Mouse (Mus musculus) heart, postnatal 0 days (tissue): ENCODE measurements at regions not wholly inside any gene's neighbourhood (a gene's known extent, or its start where the extent isn't known, plus 50 kb on each side); places are given as distances from the start of the nearest gene placed in this dataset.
A peak's percentile ranks its signal among the peaks of the same experiment; 100 is the strongest.

Experiments used
- ATAC-seq: fragments of 200-750 bp; cut with Nextera tagmentation; 2 replicates; pipeline ENCODE4 v1.8.0; 2017; ENCODE audit warnings: low read depth, moderate number of reproducible peaks, moderate library complexity; ENCODE audit not compliant: insufficient read depth
- DNase-seq: peaks from one replicate; pipeline ENCODE4 v3.0.0-alpha.2; 2016; ENCODE audit warnings: low spot score
- H3K27ac ChIP-seq: fragments of 300-500 bp; sonication (generic); 2 replicates; pipeline ENCODE4 v1.5.1; 2014; ENCODE audit warnings: low read depth, mild to moderate bottlenecking
- H3K27me3 ChIP-seq: fragments of 300-500 bp; sonication (generic); 2 replicates; pipeline ENCODE4 v1.6.1; 2014; ENCODE audit warnings: low read length, mixed read lengths; ENCODE audit not compliant: control insufficient read depth, insufficient read depth
- H3K36me3 ChIP-seq: fragments of 300-500 bp; sonication (generic); replicated peaks from 2 replicates; pipeline ENCODE4 v1.6.1; 2014; ENCODE audit warnings: low read length, mixed read lengths; ENCODE audit not compliant: control insufficient read depth, insufficient read depth
- H3K4me1 ChIP-seq: fragments of 300-500 bp; sonication (generic); 2 replicates; pipeline ENCODE4 v1.6.1; 2014; ENCODE audit warnings: antibody characterized with exemption; ENCODE audit not compliant: control insufficient read depth, insufficient read depth
- H3K4me2 ChIP-seq: fragments of 300-500 bp; sonication (generic); 2 replicates; pipeline ENCODE4 v1.6.1; 2014; ENCODE audit warnings: low read depth, mild to moderate bottlenecking, low read length, moderate library complexity
- H3K4me3 ChIP-seq: fragments of 300-500 bp; sonication (generic); 2 replicates; pipeline ENCODE4 v1.5.1; 2014; ENCODE audit warnings: low read depth, low read length
- H3K9ac ChIP-seq: fragments of 300-500 bp; sonication (generic); replicated peaks from 2 replicates; pipeline ENCODE4 v1.6.1; 2014; ENCODE audit warnings: low read depth, low read length, mixed read lengths
- H3K9me3 ChIP-seq: fragments of 300-500 bp; sonication (generic); replicated peaks from 2 replicates; pipeline ENCODE4 v1.6.1; 2016; ENCODE audit warnings: low read length; ENCODE audit not compliant: control insufficient read depth
- CTCF ChIP-seq: IDR thresholded peaks from 2 replicates; pipeline ENCODE4 v1.5.1; 2016; ENCODE audit warnings: antibody characterized with exemption, control low read depth, low read depth
- EP300 ChIP-seq: IDR thresholded peaks from 2 replicates; pipeline ENCODE4 v1.6.1; 2016; ENCODE audit warnings: antibody characterized with exemption, low read depth
- WGBS: fragments of 180-500 bp; shearing (Covaris S2); extraction: QIAGEN DNeasy Blood & Tissue Kit; methylation state at CpG from one replicate; pipeline ENCODE4 v1.1.7; 2014; 5-methylcytosine and 5-hydroxymethylcytosine counted together

GRCm38 (mm10) chr9:88270836-88271235, 56.2 kb upstream of the Nt5e start:
- H3K9ac ChIP-seq: no peak overlapping the region
- no peaks in the 10 kb centered on the region for H3K27me3 ChIP-seq
- no peaks in the 10 kb centered on the region for H3K36me3 ChIP-seq
- ATAC-seq (no peak), DNase-seq (no peak)
- no peaks in the 10 kb centered on the region for H3K9me3 ChIP-seq
- WGBS: 47% methylated on average over 1 of the region's 1 CpGs
- peaks cover 14% of the 10 kb centered on the region; the same call in 1 of the 2 replicates for H3K4me1 ChIP-seq
- no peak overlapping the region for H3K27ac ChIP-seq
- no peak for TF ChIP-seq CTCF
- no peak for TF ChIP-seq EP300
- H3K4me2 ChIP-seq: no peak overlapping the region
- no peak overlapping the region for H3K4me3 ChIP-seq

GRCm38 (mm10) chr9:88273304-88273703, 53.7 kb upstream of the Nt5e start:
- Histone ChIP-seq H3K27me3 (no peaks in the 10 kb centered on the region), H3K4me1 (peaks cover 23% of the 10 kb centered on the region), H3K9ac (no peak overlapping the region), H3K36me3 (no peaks in the 10 kb centered on the region), H3K27ac (peak overlapping the region; percentile 88), H3K4me3 (no peak overlapping the region), H3K9me3 (no peaks in the 10 kb centered on the region), H3K4me2 (no peak overlapping the region)
- 67% methylated on average over 4 of the region's 4 CpGs for WGBS
- no peak for DNase-seq
- ATAC-seq: no peak
- TF ChIP-seq CTCF (no peak), EP300 (no peak)

- Histone ChIP-seq H3K4me1 (peaks cover 23% of the 10 kb centered on the region), H3K36me3 (no peaks in the 10 kb centered on the region), H3K9ac (no peak overlapping the region), H3K4me2 (no peak overlapping the region), H3K9me3 (no peaks in the 10 kb centered on the region), H3K4me3 (no peak overlapping the region), H3K27ac (peak overlapping the region; percentile 88), H3K27me3 (no peaks in the 10 kb centered on the region)
- TF ChIP-seq EP300 (0 out of 2 replicates have a peak, but pooled peaks have one; percentile 37), CTCF (no peak)
- ATAC-seq: peak; percentile 84
- peak; percentile 90 for DNase-seq
Measured at GRCm38 (mm10) chr9:88274040-88274439, 53.0 kb upstream of the Nt5e start.

GRCm38 (mm10) chr9:88274681-88275336, 52.2 kb upstream of the Nt5e start:
- ATAC-seq: no peak
- Histone ChIP-seq H3K9ac (no peak overlapping the region), H3K27ac (peak overlapping the region; percentile 88)

GRCm38 (mm10) chr9:88276023-88276568, 50.9 kb upstream of the Nt5e start:
- 22% methylated on average over 3 of the region's 3 CpGs for WGBS
- H3K27ac ChIP-seq: peak overlapping the region; percentile 88
- no peaks in the 10 kb centered on the region for H3K36me3 ChIP-seq
- ATAC-seq (peak; percentile 50), DNase-seq (peak; percentile 70)
- H3K4me1 ChIP-seq: peaks cover 23% of the 10 kb centered on the region
- H3K4me2 ChIP-seq: no peak overlapping the region
- no peak for TF ChIP-seq CTCF
- 0 out of 2 replicates have a peak, but pooled peaks have one; percentile 33 for TF ChIP-seq EP300
- no peak overlapping the region for H3K4me3 ChIP-seq
- no peaks in the 10 kb centered on the region for H3K27me3 ChIP-seq
- H3K9ac ChIP-seq: no peak overlapping the region
- H3K9me3 ChIP-seq: no peaks in the 10 kb centered on the region

More at GRCm38 (mm10) chr9:88274681-88275336, 52.2 kb upstream of the Nt5e start:
- no peak overlapping the region for H3K4me2 ChIP-seq
- WGBS: 67% methylated on average over 3 of the region's 3 CpGs
- TF ChIP-seq EP300: no peak
- no peak for TF ChIP-seq CTCF
- no peaks in the 10 kb centered on the region for H3K9me3 ChIP-seq
- peaks cover 23% of the 10 kb centered on the region for H3K4me1 ChIP-seq
- H3K4me3 ChIP-seq: no peak overlapping the region
- no peaks in the 10 kb centered on the region for H3K36me3 ChIP-seq
- H3K27me3 ChIP-seq: no peaks in the 10 kb centered on the region
- DNase-seq: no peak
